Mouse (Mus musculus): ENCODE measurements at regions not wholly inside any gene's neighbourhood (a gene's known extent, or its start where the extent isn't known, plus 50 kb on each side); places are given as distances from the start of the nearest gene placed in this dataset.

- Histone ChIP-seq H3K27me3 (no peaks in the 10 kb centered on the region), H3K36me3 (replicated peaks) (no peaks in the 10 kb centered on the region), H3K27ac (no peak overlapping the region), H3K4me3 (replicated peaks) (no peak overlapping the region), H3K4me2 (no peak overlapping the region), H3K9me3 (no peaks in the 10 kb centered on the region), H3K4me1 (peaks cover 12% of the 10 kb centered on the region), H3K9ac (no peak overlapping the region)
- 93% methylated on average over 1 of the region's 1 CpGs for WGBS
- ATAC-seq (ENCODE audit: low FRiP score): no peak
Observed at GRCm38 (mm10) chr12:58513951-58514350, 244.9 kb upstream of the Clec14a start.

- Histone ChIP-seq H3K9ac (no peak overlapping the region), H3K4me3 (replicated peaks) (no peak overlapping the region), H3K9me3 (no peaks in the 10 kb centered on the region), H3K27ac (peak overlapping the region; percentile 66; the same call in 1 of the 2 replicates), H3K4me1 (peaks cover 12% of the 10 kb centered on the region), H3K36me3 (replicated peaks) (no peaks in the 10 kb centered on the region), H3K4me2 (peak overlapping the region; percentile 34), H3K27me3 (no peaks in the 10 kb centered on the region)
- 9% methylated on average over 7 of the region's 7 CpGs for WGBS
- peak; percentile 90 for ATAC-seq (ENCODE audit: low FRiP score)
Observed at GRCm38 (mm10) chr12:58512645-58513044, 243.6 kb upstream of the Clec14a start.

- no peak overlapping the region for H3K4me3 ChIP-seq (replicated peaks)
- H3K36me3 ChIP-seq (replicated peaks): no peaks in the 10 kb centered on the region
- no peak overlapping the region for H3K27ac ChIP-seq
- no peaks in the 10 kb centered on the region for H3K9me3 ChIP-seq
- no peak for ATAC-seq (ENCODE audit: low FRiP score)
- no peaks in the 10 kb centered on the region for H3K27me3 ChIP-seq
- no peaks in the 10 kb centered on the region for H3K4me1 ChIP-seq
- no peak overlapping the region for H3K9ac ChIP-seq
- H3K4me2 ChIP-seq: no peak overlapping the region
Observed at GRCm38 (mm10) chr12:58504283-58504682, 235.2 kb upstream of the Clec14a start.

- no peak overlapping the region for H3K9ac ChIP-seq
- ATAC-seq (ENCODE audit: low FRiP score): no peak
- no peak overlapping the region for H3K27ac ChIP-seq
- no peaks in the 10 kb centered on the region for H3K36me3 ChIP-seq (replicated peaks)
- H3K9me3 ChIP-seq: no peaks in the 10 kb centered on the region
- H3K4me3 ChIP-seq (replicated peaks): no peak overlapping the region
- no peaks in the 10 kb centered on the region for H3K4me1 ChIP-seq
- no peak overlapping the region for H3K4me2 ChIP-seq
- no peaks in the 10 kb centered on the region for H3K27me3 ChIP-seq
Observed at GRCm38 (mm10) chr12:58474181-58474580, 205.1 kb upstream of the Clec14a start.

GRCm38 (mm10) chr12:58473511-58473910 is 204.4 kb upstream of the Clec14a start:
- H3K4me3 ChIP-seq (replicated peaks): no peak overlapping the region
- no peak overlapping the region for H3K9ac ChIP-seq
- 72% methylated on average over 1 of the region's 1 CpGs for WGBS
- H3K27ac ChIP-seq: no peak overlapping the region
- H3K9me3 ChIP-seq: no peaks in the 10 kb centered on the region
- no peaks in the 10 kb centered on the region for H3K27me3 ChIP-seq
- no peak for ATAC-seq (ENCODE audit: low FRiP score)
- no peaks in the 10 kb centered on the region for H3K36me3 ChIP-seq (replicated peaks)
- no peaks in the 10 kb centered on the region for H3K4me1 ChIP-seq
- no peak overlapping the region for H3K4me2 ChIP-seq

- Histone ChIP-seq H3K27ac (no peak overlapping the region), H3K4me3 (replicated peaks) (no peak overlapping the region)
Observed at GRCm38 (mm10) chr12:58460465-58460864, 191.4 kb upstream of the Clec14a start.

GRCm38 (mm10) chr12:58454828-58455227 is 185.7 kb upstream of the Clec14a start:
- Histone ChIP-seq H3K27ac (no peak overlapping the region), H3K27me3 (no peaks in the 10 kb centered on the region), H3K9me3 (no peaks in the 10 kb centered on the region), H3K36me3 (replicated peaks) (no peaks in the 10 kb centered on the region), H3K9ac (no peak overlapping the region), H3K4me2 (no peak overlapping the region), H3K4me3 (replicated peaks) (no peak overlapping the region), H3K4me1 (no peaks in the 10 kb centered on the region)
- WGBS: 94% methylated on average over 2 of the region's 2 CpGs
- ATAC-seq (ENCODE audit: low FRiP score): no peak

More at GRCm38 (mm10) chr12:58460465-58460864, 191.4 kb upstream of the Clec14a start:
- H3K36me3 ChIP-seq (replicated peaks): no peaks in the 10 kb centered on the region
- no peak overlapping the region for H3K9ac ChIP-seq
- H3K27me3 ChIP-seq: no peaks in the 10 kb centered on the region
- H3K4me1 ChIP-seq: no peaks in the 10 kb centered on the region
- WGBS: 90% methylated on average over 3 of the region's 3 CpGs
- no peak for ATAC-seq (ENCODE audit: low FRiP score)
- no peak overlapping the region for H3K4me2 ChIP-seq
- no peaks in the 10 kb centered on the region for H3K9me3 ChIP-seq

GRCm38 (mm10) chr12:58443007-58443406 is 173.9 kb upstream of the Clec14a start:
- Histone ChIP-seq H3K27ac (no peak overlapping the region), H3K36me3 (replicated peaks) (no peaks in the 10 kb centered on the region), H3K9ac (no peak overlapping the region), H3K4me3 (replicated peaks) (no peak overlapping the region), H3K27me3 (no peaks in the 10 kb centered on the region), H3K4me2 (no peak overlapping the region), H3K9me3 (no peaks in the 10 kb centered on the region), H3K4me1 (no peaks in the 10 kb centered on the region)
- WGBS: 76% methylated on average over 3 of the region's 3 CpGs
- no peak for ATAC-seq (ENCODE audit: low FRiP score)

GRCm38 (mm10) chr12:58441962-58442361 is 172.9 kb upstream of the Clec14a start:
- no peaks in the 10 kb centered on the region for H3K36me3 ChIP-seq (replicated peaks)
- no peak for ATAC-seq (ENCODE audit: low FRiP score)
- no peak overlapping the region for H3K4me3 ChIP-seq (replicated peaks)
- no peaks in the 10 kb centered on the region for H3K4me1 ChIP-seq
- H3K27ac ChIP-seq: no peak overlapping the region
- no peak overlapping the region for H3K4me2 ChIP-seq
- H3K9me3 ChIP-seq: no peaks in the 10 kb centered on the region
- H3K27me3 ChIP-seq: no peaks in the 10 kb centered on the region
- H3K9ac ChIP-seq: no peak overlapping the region
- 91% methylated on average over 2 of the region's 2 CpGs for WGBS

GRCm38 (mm10) chr12:58440666-58441065 is 171.6 kb upstream of the Clec14a start:
- no peak for ATAC-seq (ENCODE audit: low FRiP score)
- no peak overlapping the region for H3K9ac ChIP-seq
- H3K27me3 ChIP-seq: no peaks in the 10 kb centered on the region
- H3K36me3 ChIP-seq (replicated peaks): no peaks in the 10 kb centered on the region
- no peak overlapping the region for H3K27ac ChIP-seq
- no peaks in the 10 kb centered on the region for H3K9me3 ChIP-seq
- no peaks in the 10 kb centered on the region for H3K4me1 ChIP-seq
- H3K4me2 ChIP-seq: no peak overlapping the region
- no peak overlapping the region for H3K4me3 ChIP-seq (replicated peaks)

GRCm38 (mm10) chr12:58437031-58437430 is 167.9 kb upstream of the Clec14a start:
- Histone ChIP-seq H3K4me3 (replicated peaks) (no peak overlapping the region), H3K9me3 (no peaks in the 10 kb centered on the region), H3K9ac (no peak overlapping the region), H3K36me3 (replicated peaks) (no peaks in the 10 kb centered on the region), H3K4me2 (no peak overlapping the region), H3K4me1 (no peaks in the 10 kb centered on the region), H3K27me3 (no peaks in the 10 kb centered on the region), H3K27ac (no peak overlapping the region)
- WGBS: 89% methylated on average over 6 of the region's 6 CpGs
- no peak for ATAC-seq (ENCODE audit: low FRiP score)

- 69% methylated on average over 5 of the region's 5 CpGs for WGBS
Observed at GRCm38 (mm10) chr12:58434504-58434903, 165.4 kb upstream of the Clec14a start.

GRCm38 (mm10) chr12:58429929-58430328 is 160.8 kb upstream of the Clec14a start:
- Histone ChIP-seq H3K4me1 (no peaks in the 10 kb centered on the region), H3K4me2 (no peak overlapping the region), H3K36me3 (replicated peaks) (no peaks in the 10 kb centered on the region), H3K27me3 (no peaks in the 10 kb centered on the region), H3K4me3 (replicated peaks) (no peak overlapping the region), H3K9me3 (no peaks in the 10 kb centered on the region), H3K27ac (no peak overlapping the region), H3K9ac (no peak overlapping the region)
- WGBS: 68% methylated on average over 5 of the region's 5 CpGs
- no peak for ATAC-seq (ENCODE audit: low FRiP score)

More at GRCm38 (mm10) chr12:58434504-58434903, 165.4 kb upstream of the Clec14a start:
- no peak for ATAC-seq (ENCODE audit: low FRiP score)
- Histone ChIP-seq H3K36me3 (replicated peaks) (no peaks in the 10 kb centered on the region), H3K4me2 (no peak overlapping the region), H3K4me1 (no peaks in the 10 kb centered on the region), H3K9me3 (no peaks in the 10 kb centered on the region), H3K9ac (no peak overlapping the region), H3K27me3 (no peaks in the 10 kb centered on the region), H3K27ac (no peak overlapping the region), H3K4me3 (replicated peaks) (no peak overlapping the region)

GRCm38 (mm10) chr12:58426758-58427157 is 157.7 kb upstream of the Clec14a start:
- ATAC-seq (ENCODE audit: low FRiP score): no peak
- H3K27me3 ChIP-seq: no peaks in the 10 kb centered on the region
- no peak overlapping the region for H3K4me2 ChIP-seq
- no peaks in the 10 kb centered on the region for H3K4me1 ChIP-seq
- H3K27ac ChIP-seq: no peak overlapping the region
- H3K36me3 ChIP-seq (replicated peaks): no peaks in the 10 kb centered on the region
- H3K9me3 ChIP-seq: no peaks in the 10 kb centered on the region
- WGBS: 91% methylated on average over 6 of the region's 6 CpGs
- H3K4me3 ChIP-seq (replicated peaks): no peak overlapping the region
- H3K9ac ChIP-seq: no peak overlapping the region
